Mouse (Mus musculus) liver, postnatal 0 days (tissue): ENCODE data around the gene Pde2a. TPM values are rescaled to one million over a fixed set of nuclear protein-coding genes. Genes with fewer than 3 reads are reported as not detected.

Source experiments
- ATAC-seq: fragments of 200-750 bp; cut with Nextera tagmentation; 2 replicates; pipeline ENCODE4 v1.8.0; 2017; ENCODE audit warnings: mild to moderate bottlenecking, moderate library complexity
- DNase-seq: peaks from one replicate; pipeline ENCODE4 v3.0.0-alpha.2; 2016
- H3K27ac ChIP-seq: fragments of 300-500 bp; sonication (generic); 2 replicates; pipeline ENCODE4 v1.5.1; 2014; ENCODE audit warnings: antibody characterized with exemption, moderate library complexity, mild to moderate bottlenecking, low read depth
- H3K27me3 ChIP-seq: fragments of 300-500 bp; sonication (generic); 2 replicates; pipeline ENCODE4 v1.6.1; 2014; ENCODE audit warnings: low read length, control low read depth, mixed read lengths; ENCODE audit not compliant: insufficient read depth
- H3K36me3 ChIP-seq: fragments of 300-500 bp; sonication (generic); replicated peaks from 2 replicates; pipeline ENCODE4 v1.6.1; 2014; ENCODE audit warnings: mild to moderate bottlenecking, control low read depth, low read length, moderate library complexity, mixed read lengths; ENCODE audit not compliant: insufficient read depth
- H3K4me1 ChIP-seq: fragments of 300-500 bp; sonication (generic); 2 replicates; pipeline ENCODE4 v1.6.1; 2014; ENCODE audit warnings: antibody characterized with exemption, mild to moderate bottlenecking, control low read depth; ENCODE audit not compliant: insufficient read depth
- H3K4me2 ChIP-seq: fragments of 300-500 bp; sonication (generic); 2 replicates; pipeline ENCODE4 v1.6.1; 2014; ENCODE audit warnings: low read depth, mild to moderate bottlenecking, low read length, moderate library complexity, mixed read lengths
- H3K4me3 ChIP-seq: fragments of 300-500 bp; sonication (generic); 2 replicates; pipeline ENCODE4 v1.5.1; 2014; ENCODE audit warnings: low read depth, low read length
- H3K9ac ChIP-seq: fragments of 300-500 bp; sonication (generic); replicated peaks from 2 replicates; pipeline ENCODE4 v1.6.1; 2014; ENCODE audit warnings: mild to moderate bottlenecking, moderate library complexity
- H3K9me3 ChIP-seq: fragments of 300-500 bp; sonication (generic); 2 replicates; pipeline ENCODE4 v1.6.1; 2016; ENCODE audit warnings: mild to moderate bottlenecking, control low read depth, low read length, mixed read lengths
- CTCF ChIP-seq: sonication (generic); IDR thresholded peaks from 2 replicates; pipeline ENCODE4 v1.5.1; 2016; ENCODE audit warnings: antibody characterized with exemption, low read depth
- EP300 ChIP-seq: IDR thresholded peaks from 2 replicates; pipeline ENCODE4 v1.6.1; 2016; ENCODE audit warnings: antibody characterized with exemption, low read depth, mild to moderate bottlenecking
- WGBS: fragments of 180-500 bp; shearing (Covaris S2); extraction: QIAGEN DNeasy Blood & Tissue Kit; methylation state at CpG from one replicate; pipeline ENCODE4 v1.1.7; 2014; ENCODE audit not compliant: insufficient replicate concordance; 5-methylcytosine and 5-hydroxymethylcytosine counted together
- polyA plus RNA-seq: library from polyadenylated mRNA; unstranded; fragments of >200 nt; fragmentation: Nextera tagmentation; extraction: Ambion mirVana; gene quantifications from 2 replicates; pipeline ENCODE4 v1.2.1, GENCODE M21; 2015

Gene Pde2a
- polyA plus RNA-seq, 1 experiment from 2014 or later, result 15.8 TPM

GRCm38 (mm10) chr7:101394569-101394968, 26.9 kb upstream of the Pde2a start:
- H3K27ac ChIP-seq, result peak overlapping the region; percentile 29; the same call in 1 of the 2 replicates
- no peaks in the 10 kb centered on the region for H3K9me3 ChIP-seq
- H3K4me2 ChIP-seq, result no peak overlapping the region
- H3K27me3 ChIP-seq, result no peaks in the 10 kb centered on the region
- 81% methylated on average over 3 of the region's 3 CpGs for WGBS
- TF ChIP-seq EP300 (no peak), CTCF (no peak)
- no peaks in the 10 kb centered on the region for H3K4me1 ChIP-seq
- H3K36me3 ChIP-seq, result peaks cover 79% of the 10 kb centered on the region
- 0 out of 2 replicates have a peak overlapping the region, but pooled peaks have one; percentile 2 for H3K9ac ChIP-seq
- no peak overlapping the region for H3K4me3 ChIP-seq
- ATAC-seq (no peak), DNase-seq (no peak)

- no peaks in the 10 kb centered on the region for H3K9me3 ChIP-seq
- H3K9ac ChIP-seq, result no peak overlapping the region
- no peaks in the 10 kb centered on the region for H3K4me1 ChIP-seq
- H3K27me3 ChIP-seq, result no peaks in the 10 kb centered on the region
- H3K4me3 ChIP-seq, result no peak overlapping the region
- WGBS, result 80% methylated on average over 2 of the region's 2 CpGs
- H3K27ac ChIP-seq, result no peak overlapping the region
- TF ChIP-seq CTCF (no peak), EP300 (no peak)
- H3K36me3 ChIP-seq, result peaks cover 76% of the 10 kb centered on the region
- no peak overlapping the region for H3K4me2 ChIP-seq
- no peak for ATAC-seq
- DNase-seq, result no peak
These were observed 26.0 kb upstream of the Pde2a start for GRCm38 (mm10) chr7:101395471-101395870.

- H3K9ac ChIP-seq, result no peak overlapping the region
- H3K9me3 ChIP-seq, result no peaks in the 10 kb centered on the region
- WGBS, result 86% methylated on average over 4 of the region's 4 CpGs
- TF ChIP-seq EP300, result no peak
- TF ChIP-seq CTCF, result no peak
- no peak overlapping the region for H3K27ac ChIP-seq
- no peaks in the 10 kb centered on the region for H3K4me1 ChIP-seq
- H3K4me2 ChIP-seq, result no peak overlapping the region
- no peak overlapping the region for H3K4me3 ChIP-seq
- DNase-seq (no peak), ATAC-seq (no peak)
- H3K27me3 ChIP-seq, result no peaks in the 10 kb centered on the region
- peaks cover 79% of the 10 kb centered on the region for H3K36me3 ChIP-seq
These were observed 24.3 kb upstream of the Pde2a start for GRCm38 (mm10) chr7:101397175-101397574.

GRCm38 (mm10) chr7:101401510-101401909, 20.0 kb upstream of the Pde2a start:
- WGBS, result 83% methylated on average over 7 of the region's 7 CpGs
- H3K9me3 ChIP-seq, result no peaks in the 10 kb centered on the region
- peaks cover 83% of the 10 kb centered on the region for H3K36me3 ChIP-seq
- H3K4me1 ChIP-seq, result no peaks in the 10 kb centered on the region
- TF ChIP-seq EP300, result no peak
- no peak for TF ChIP-seq CTCF
- DNase-seq (no peak), ATAC-seq (no peak)
- no peak overlapping the region for H3K4me2 ChIP-seq
- no peak overlapping the region for H3K9ac ChIP-seq
- no peak overlapping the region for H3K27ac ChIP-seq
- no peaks in the 10 kb centered on the region for H3K27me3 ChIP-seq
- H3K4me3 ChIP-seq, result no peak overlapping the region

- no peak overlapping the region for H3K4me2 ChIP-seq
- TF ChIP-seq EP300 (no peak), CTCF (peak; percentile 47)
- H3K9me3 ChIP-seq, result no peaks in the 10 kb centered on the region
- no peak overlapping the region for H3K4me3 ChIP-seq
- DNase-seq (no peak), ATAC-seq (no peak)
- H3K4me1 ChIP-seq, result no peaks in the 10 kb centered on the region
- H3K27me3 ChIP-seq, result no peaks in the 10 kb centered on the region
- no peak overlapping the region for H3K9ac ChIP-seq
- H3K36me3 ChIP-seq, result peaks cover 80% of the 10 kb centered on the region
- no peak overlapping the region for H3K27ac ChIP-seq
- 87% methylated on average over 5 of the region's 5 CpGs for WGBS
These were observed 17.7 kb upstream of the Pde2a start for GRCm38 (mm10) chr7:101403831-101404230.

- WGBS, result 74% methylated on average over 11 of the region's 11 CpGs
- peaks cover 51% of the 10 kb centered on the region for H3K36me3 ChIP-seq
- DNase-seq, result no peak
- ATAC-seq, result no peak
- H3K9me3 ChIP-seq, result no peaks in the 10 kb centered on the region
- no peaks in the 10 kb centered on the region for H3K27me3 ChIP-seq
- no peak within 1 kb of the TSS for H3K4me3 ChIP-seq
- H3K27ac ChIP-seq, result no peak within 1 kb of the TSS
- no peak within 1 kb of the TSS for H3K9ac ChIP-seq
- TF ChIP-seq EP300 (no peak), CTCF (no peak)
- H3K4me2 ChIP-seq, result no peak within 1 kb of the TSS
- no peaks in the 10 kb centered on the region for H3K4me1 ChIP-seq
These were observed 11.1 kb upstream of the Pde2a start, which contains the start of gene Gm45837 for GRCm38 (mm10) chr7:101410267-101410936. TSS of gene Gm45837 (plus strand) at chr7:101410886.

GRCm38 (mm10) chr7:101412796-101413195, 8.7 kb upstream of the Pde2a start:
- H3K4me1 ChIP-seq, result no peaks in the 10 kb centered on the region
- H3K9me3 ChIP-seq, result no peaks in the 10 kb centered on the region
- no peak overlapping the region for H3K4me2 ChIP-seq
- no peak overlapping the region for H3K4me3 ChIP-seq
- ATAC-seq (peak; percentile 72), DNase-seq (peak; percentile 89)
- H3K27me3 ChIP-seq, result no peaks in the 10 kb centered on the region
- H3K36me3 ChIP-seq, result peaks cover 34% of the 10 kb centered on the region
- peak; percentile 99 for TF ChIP-seq CTCF
- TF ChIP-seq EP300, result no peak
- H3K9ac ChIP-seq, result no peak overlapping the region
- no peak overlapping the region for H3K27ac ChIP-seq
